Mouse (Mus musculus) hindbrain, embryonic 11.5 days (tissue): ENCODE measurements around the gene Rab3a. TPM values are rescaled to one million over a fixed set of nuclear protein-coding genes. Genes with fewer than 3 reads are reported as not detected.

Experiments used
- ATAC-seq: fragments of 200-750 bp; cut with Nextera tagmentation; 2 replicates; pipeline ENCODE4 v1.8.0; 2017; ENCODE audit warnings: mild to moderate bottlenecking, moderate TSS enrichment, moderate library complexity; ENCODE audit not compliant: low FRiP score
- DNase-seq: peaks from one replicate; pipeline ENCODE4 v3.0.0-alpha.2; 2015; ENCODE audit warnings: low spot score
- H3K27ac ChIP-seq: fragments of 300-500 bp; sonication (generic); 2 replicates; pipeline ENCODE4 v1.5.1; 2014; ENCODE audit warnings: mild to moderate bottlenecking, low read depth, low read length
- H3K27me3 ChIP-seq: fragments of 300-500 bp; sonication (generic); 2 replicates; pipeline ENCODE4 v1.6.1; 2014; ENCODE audit warnings: mild to moderate bottlenecking, low read length, moderate library complexity, mixed read lengths; ENCODE audit not compliant: control insufficient read depth, insufficient read depth
- H3K36me3 ChIP-seq: fragments of 300-500 bp; sonication (generic); 2 replicates; pipeline ENCODE4 v1.6.1; 2014; ENCODE audit warnings: mild to moderate bottlenecking, low read length, moderate library complexity, mixed read lengths; ENCODE audit not compliant: control insufficient read depth, insufficient read depth
- H3K4me1 ChIP-seq: fragments of 300-500 bp; sonication (generic); replicated peaks from 2 replicates; pipeline ENCODE4 v1.6.1; 2014; ENCODE audit warnings: low read length, mixed read lengths; ENCODE audit not compliant: control insufficient read depth, insufficient read depth
- H3K4me2 ChIP-seq: fragments of 300-500 bp; sonication (generic); replicated peaks from 2 replicates; pipeline ENCODE4 v1.6.1; 2014; ENCODE audit warnings: mild to moderate bottlenecking, low read depth, low read length
- H3K4me3 ChIP-seq: fragments of 300-500 bp; sonication (generic); 2 replicates; pipeline ENCODE4 v1.5.1; 2014; ENCODE audit warnings: low read depth, low read length
- H3K9ac ChIP-seq: fragments of 300-500 bp; sonication (generic); 2 replicates; pipeline ENCODE4 v1.6.1; 2014; ENCODE audit warnings: low read depth, low read length
- H3K9me3 ChIP-seq: fragments of 300-500 bp; sonication (generic); 2 replicates; pipeline ENCODE4 v1.6.1; 2016; ENCODE audit warnings: low read length; ENCODE audit not compliant: control insufficient read depth
- WGBS: fragments of 180-500 bp; shearing (Covaris S2); extraction: QIAGEN DNeasy Blood & Tissue Kit; methylation state at CpG from one replicate; pipeline ENCODE4 v1.1.7; 2014; 5-methylcytosine and 5-hydroxymethylcytosine counted together
- polyA plus RNA-seq: library from polyadenylated mRNA; unstranded; fragments of >200 nt; fragmentation: Nextera tagmentation; extraction: Ambion mirVana; gene quantifications from 2 replicates; pipeline ENCODE4 v1.2.1, GENCODE M21; 2014

Rab3a gene
- polyA plus RNA-seq, 1 experiment from 2014 or later, result 91.5 TPM

GRCm38 (mm10) chr8:70792700-70793099, 38.2 kb downstream of the Rab3a start:
- peak overlapping the region; percentile 63 for H3K4me2 ChIP-seq
- H3K9me3 ChIP-seq, result no peaks in the 10 kb centered on the region
- no peaks in the 10 kb centered on the region for H3K36me3 ChIP-seq
- DNase-seq (no peak), ATAC-seq (no peak; the same call in 1 of the 2 replicates)
- WGBS, result 1% methylated on average over 20 of the region's 20 CpGs
- H3K27me3 ChIP-seq, result peaks cover 2% of the 10 kb centered on the region; the same call in 1 of the 2 replicates
- H3K4me3 ChIP-seq, result peak overlapping the region; percentile 48
- H3K27ac ChIP-seq, result peak overlapping the region; percentile 91
- H3K4me1 ChIP-seq, result peaks cover 12% of the 10 kb centered on the region
- H3K9ac ChIP-seq, result peak overlapping the region; percentile 21; the same call in 1 of the 2 replicates

GRCm38 (mm10) chr8:70794215-70794614, 39.7 kb downstream of the Rab3a start:
- Histone ChIP-seq H3K27me3 (peaks cover 17% of the 10 kb centered on the region), H3K9me3 (no peaks in the 10 kb centered on the region), H3K9ac (no peak overlapping the region), H3K4me2 (no peak overlapping the region), H3K4me3 (no peak overlapping the region), H3K27ac (no peak overlapping the region), H3K36me3 (no peaks in the 10 kb centered on the region), H3K4me1 (peaks cover 15% of the 10 kb centered on the region)
- 89% methylated on average over 2 of the region's 2 CpGs for WGBS
- DNase-seq, result no peak
- no peak for ATAC-seq

GRCm38 (mm10) chr8:70795370-70795769, 40.9 kb downstream of the Rab3a start:
- H3K9ac ChIP-seq, result no peak overlapping the region
- 88% methylated on average over 2 of the region's 2 CpGs for WGBS
- no peak overlapping the region for H3K4me2 ChIP-seq
- no peaks in the 10 kb centered on the region for H3K9me3 ChIP-seq
- H3K27me3 ChIP-seq, result peaks cover 25% of the 10 kb centered on the region
- no peak for DNase-seq
- no peak for ATAC-seq
- H3K27ac ChIP-seq, result no peak overlapping the region
- H3K36me3 ChIP-seq, result no peaks in the 10 kb centered on the region
- no peak overlapping the region for H3K4me3 ChIP-seq
- peaks cover 15% of the 10 kb centered on the region for H3K4me1 ChIP-seq

GRCm38 (mm10) chr8:70796403-70797080, 42.1 kb downstream of the Rab3a start:
- Histone ChIP-seq H3K36me3 (no peaks in the 10 kb centered on the region), H3K27ac (peak overlapping the region; percentile 1; the same call in 1 of the 2 replicates), H3K4me3 (peak overlapping the region; percentile 40), H3K27me3 (peaks cover 25% of the 10 kb centered on the region), H3K9me3 (no peaks in the 10 kb centered on the region), H3K9ac (peak overlapping the region; percentile 42), H3K4me2 (peak overlapping the region; percentile 57), H3K4me1 (peaks cover 15% of the 10 kb centered on the region)
- WGBS, result 2% methylated on average over 51 of the region's 54 CpGs
- ATAC-seq (peak; percentile 4; the same call in 1 of the 2 replicates), DNase-seq (peak; percentile 27)

- Histone ChIP-seq H3K27me3 (peaks cover 28% of the 10 kb centered on the region), H3K4me1 (peaks cover 16% of the 10 kb centered on the region)
- WGBS, result under 1% methylated on average over 50 of the region's 57 CpGs
Observed at GRCm38 (mm10) chr8:70797081-70798070, 42.9 kb downstream of the Rab3a start.

GRCm38 (mm10) chr8:70798281-70798680, 43.8 kb downstream of the Rab3a start:
- Histone ChIP-seq H3K9ac (no peak overlapping the region), H3K4me2 (peak overlapping the region; percentile 57; the same call in 1 of the 2 replicates), H3K4me1 (peaks cover 8% of the 10 kb centered on the region), H3K27me3 (peaks cover 33% of the 10 kb centered on the region), H3K9me3 (no peaks in the 10 kb centered on the region), H3K36me3 (no peaks in the 10 kb centered on the region), H3K4me3 (no peak overlapping the region; the same call in 1 of the 2 replicates), H3K27ac (no peak overlapping the region)
- ATAC-seq (no peak), DNase-seq (peak; percentile 27)
- 18% methylated on average over 15 of the region's 15 CpGs for WGBS

More at GRCm38 (mm10) chr8:70797081-70798070, 42.9 kb downstream of the Rab3a start:
- peak; percentile 83 for ATAC-seq
- peak overlapping the region; percentile 40 for H3K4me3 ChIP-seq
- no peaks in the 10 kb centered on the region for H3K36me3 ChIP-seq
- peak overlapping the region; percentile 43 for H3K9ac ChIP-seq
- peak overlapping the region; percentile 57 for H3K4me2 ChIP-seq
- H3K27ac ChIP-seq, result peak overlapping the region; percentile 1; the same call in 1 of the 2 replicates
- H3K9me3 ChIP-seq, result no peaks in the 10 kb centered on the region
- DNase-seq, result peak; percentile 88

- no peak for ATAC-seq
- H3K4me2 ChIP-seq, result no peak overlapping the region
- peaks cover 9% of the 10 kb centered on the region for H3K4me1 ChIP-seq
- H3K9me3 ChIP-seq, result no peaks in the 10 kb centered on the region
- no peak overlapping the region for H3K27ac ChIP-seq
- no peak for DNase-seq
- peaks cover 50% of the 10 kb centered on the region for H3K27me3 ChIP-seq
- WGBS, result 38% methylated on average over 10 of the region's 10 CpGs
- H3K36me3 ChIP-seq, result no peaks in the 10 kb centered on the region
- H3K9ac ChIP-seq, result no peak overlapping the region
- no peak overlapping the region for H3K4me3 ChIP-seq
Observed at GRCm38 (mm10) chr8:70800648-70801047, 46.2 kb downstream of the Rab3a start.

- H3K27me3 ChIP-seq, result peaks cover 54% of the 10 kb centered on the region
- 36% methylated on average over 14 of the region's 15 CpGs for WGBS
- H3K9ac ChIP-seq, result no peak overlapping the region
Observed at GRCm38 (mm10) chr8:70801156-70801555, 46.7 kb downstream of the Rab3a start.

More at GRCm38 (mm10) chr8:70801156-70801555, 46.7 kb downstream of the Rab3a start:
- Histone ChIP-seq H3K4me3 (no peak overlapping the region), H3K36me3 (no peaks in the 10 kb centered on the region), H3K27ac (no peak overlapping the region), H3K4me2 (no peak overlapping the region), H3K9me3 (no peaks in the 10 kb centered on the region), H3K4me1 (peaks cover 9% of the 10 kb centered on the region)
- DNase-seq (no peak), ATAC-seq (no peak)
